Mouse (Mus musculus) right cerebral cortex, postnatal 25 days (tissue): ENCODE results near the gene Adgrb3.
"Not testable (repeated sequence)": the region's sequence is repeated elsewhere in the genome, so short reads cannot be mapped to it uniquely, and the experiment has no call there.

Experiments used
- DNase-seq: peaks from one replicate; pipeline ENCODE4 v3.0.0; 2022

The Adgrb3 gene

GRCm38 (mm10) chr1:25744736-25745135, 84.8 kb downstream of the Adgrb3 start:
- DNase-seq: no peak

GRCm38 (mm10) chr1:25729844-25730243, 99.7 kb downstream of the Adgrb3 start:
- DNase-seq: no peak

DNA sequence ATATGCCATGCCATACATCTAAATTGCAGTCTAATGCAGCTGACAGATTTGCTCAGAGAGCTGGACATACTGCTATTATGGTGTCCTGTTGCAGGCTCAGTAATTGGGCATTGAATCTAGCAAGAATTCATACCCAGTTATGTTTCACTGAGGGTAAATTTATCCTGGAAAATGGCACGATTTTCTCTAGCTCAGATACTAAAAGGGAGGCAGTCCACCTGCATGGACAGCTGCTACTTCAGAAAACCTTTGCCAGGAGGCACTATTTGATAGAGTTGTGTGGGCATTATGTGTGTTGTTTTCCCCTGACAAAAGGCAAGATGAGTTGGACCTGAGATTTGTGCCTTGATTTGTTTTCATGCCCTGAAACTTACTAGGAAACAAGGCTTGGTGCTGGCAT, 118.0 kb downstream of the Adgrb3 start:
- peak; percentile 31 for DNase-seq

DNA sequence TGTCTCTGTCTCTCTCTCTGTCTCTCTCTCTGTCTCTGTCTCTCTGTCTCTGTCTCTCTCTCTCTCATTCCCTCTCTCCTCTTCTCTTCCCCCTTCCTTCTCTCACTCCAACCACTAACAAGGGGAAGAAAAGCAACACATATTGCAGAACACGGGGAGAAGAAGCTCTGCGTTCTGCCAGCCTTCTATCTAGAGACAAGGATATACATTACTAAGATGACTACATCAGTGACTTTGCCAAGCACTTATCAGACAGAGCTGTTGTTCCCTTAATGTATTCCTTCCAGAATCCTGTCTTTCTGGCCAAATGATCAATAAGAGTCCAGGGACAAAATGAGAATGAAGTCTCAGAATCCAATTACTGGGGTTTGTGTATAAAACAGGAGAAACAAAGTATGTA, 123.2 kb downstream of the Adgrb3 start:
- DNase-seq: no peak

GRCm38 (mm10) chr1:25698702-25699250, 130.7 kb downstream of the Adgrb3 start:
- no peak for DNase-seq

- no peak for DNase-seq
Measured at GRCm38 (mm10) chr1:25697179-25697578, 132.3 kb downstream of the Adgrb3 start.

DNA sequence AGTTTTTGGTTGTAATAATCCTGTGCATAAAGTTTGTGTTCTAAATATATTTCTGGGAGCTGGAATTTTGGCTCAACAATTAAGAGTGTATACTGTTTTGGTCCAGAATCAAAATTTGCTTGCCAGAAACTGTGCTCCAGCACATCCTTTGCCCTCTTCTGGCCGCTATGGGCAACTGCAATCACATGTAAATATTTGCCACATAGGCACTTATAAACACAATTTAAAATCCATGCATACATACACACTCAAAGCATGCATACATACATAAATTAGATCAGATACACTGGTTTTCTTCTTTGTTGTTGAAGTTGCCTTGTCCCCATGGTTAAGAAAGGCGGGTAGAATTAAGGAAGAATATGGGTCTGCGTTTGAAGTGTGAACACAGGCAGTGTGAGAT, 132.7 kb downstream of the Adgrb3 start:
- no peak for DNase-seq

DNA sequence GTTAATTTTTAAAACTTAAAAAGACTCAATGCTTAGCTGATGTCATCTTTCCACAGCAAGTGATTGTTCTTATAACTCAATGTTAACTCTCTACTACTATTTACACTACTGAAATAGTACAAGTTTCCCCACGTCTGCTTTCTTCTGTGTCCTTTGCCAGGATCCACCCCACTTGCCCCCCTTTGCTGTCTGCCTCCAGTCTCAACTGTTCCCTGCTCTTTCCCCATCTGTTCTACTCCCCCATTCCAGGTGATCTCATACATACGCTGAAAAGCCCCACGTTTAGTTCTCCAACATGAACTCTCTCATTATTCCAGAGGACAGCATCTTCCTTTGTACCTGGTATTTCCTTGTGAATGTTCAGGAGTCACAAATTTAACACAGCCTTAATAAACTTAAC, 147.4 kb downstream of the Adgrb3 start:
- DNase-seq: peak; percentile 30

DNA sequence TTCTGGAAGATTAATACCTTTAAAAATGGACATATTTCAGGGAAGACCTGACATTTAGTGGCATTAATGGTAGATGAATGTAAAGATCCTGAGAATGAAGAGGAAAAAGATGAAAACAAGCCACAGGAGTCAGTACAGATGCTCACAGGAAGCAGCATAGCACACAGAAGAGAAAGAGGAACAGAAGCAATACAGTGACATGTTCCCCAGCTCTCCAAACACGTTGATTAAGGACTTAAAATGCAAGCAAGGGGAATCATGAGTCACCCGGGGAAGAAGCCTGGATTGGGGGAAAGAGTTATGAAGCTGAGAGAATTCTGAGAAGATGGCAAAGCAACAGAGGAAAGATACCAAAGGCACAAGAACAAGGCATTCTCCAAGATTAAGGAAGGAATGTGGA, 149.9 kb downstream of the Adgrb3 start:
- DNase-seq: no peak

DNA sequence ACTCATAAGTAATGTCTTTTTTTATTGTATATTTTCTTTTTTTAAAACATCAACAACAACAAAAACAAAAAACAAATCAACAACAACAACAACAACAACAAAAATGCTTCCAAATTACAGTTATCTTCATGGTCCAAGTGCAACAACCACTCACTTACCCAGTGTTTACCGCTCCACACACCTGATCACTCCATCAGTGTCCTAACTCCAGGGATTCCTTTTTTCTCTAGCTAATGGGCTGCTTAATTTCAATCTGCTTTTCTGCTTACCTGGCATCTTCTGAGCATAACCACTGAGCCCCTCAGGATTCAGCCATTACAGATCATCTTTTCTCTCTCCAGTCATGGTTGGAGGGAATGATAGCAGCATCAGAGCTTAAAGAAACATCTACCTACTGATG, 176.8 kb downstream of the Adgrb3 start:
- no peak for DNase-seq

GRCm38 (mm10) chr1:25644256-25644655, 185.3 kb downstream of the Adgrb3 start:
- peak; percentile 16 for DNase-seq

DNA sequence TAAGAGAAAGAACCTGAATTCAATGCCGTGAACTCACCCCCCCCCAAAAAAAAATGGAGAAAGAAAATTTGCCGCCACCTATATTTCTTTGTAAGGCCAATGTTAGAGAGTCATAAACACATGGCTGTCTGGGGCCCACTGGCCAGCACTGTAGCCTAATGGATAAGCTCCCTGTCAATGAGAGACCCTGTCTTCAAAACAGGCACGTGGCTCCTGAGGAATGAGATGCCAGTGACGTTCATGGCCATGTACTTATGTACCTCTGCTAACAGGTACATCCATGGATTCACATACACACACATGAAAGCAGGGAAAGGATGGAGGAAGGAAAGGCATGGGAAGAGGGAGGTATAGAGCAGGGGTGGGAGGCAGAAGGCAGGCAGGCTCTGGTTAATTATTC, 208.0 kb downstream of the Adgrb3 start:
- no peak for DNase-seq

DNA sequence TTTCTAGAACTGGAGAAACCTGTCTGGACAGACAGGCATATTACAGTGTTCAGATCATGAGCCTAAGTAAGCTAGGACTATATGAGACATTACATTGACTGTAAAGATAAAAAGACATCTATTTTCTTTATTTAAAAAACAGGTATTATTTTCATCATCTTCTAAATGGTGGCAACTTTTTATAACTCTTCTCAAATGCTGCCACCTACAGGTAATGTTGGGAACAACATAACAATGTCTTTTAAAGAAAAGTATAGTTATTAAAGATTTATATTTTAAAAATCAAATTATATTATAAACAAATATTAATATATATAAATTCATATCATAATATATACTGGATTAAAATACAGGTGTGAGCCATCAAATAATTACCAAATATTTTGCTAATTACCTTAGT, 212.6 kb downstream of the Adgrb3 start:
- no peak for DNase-seq

GRCm38 (mm10) chr1:25610776-25611175, 218.7 kb downstream of the Adgrb3 start:
- DNase-seq: not testable (repeated sequence)

DNA sequence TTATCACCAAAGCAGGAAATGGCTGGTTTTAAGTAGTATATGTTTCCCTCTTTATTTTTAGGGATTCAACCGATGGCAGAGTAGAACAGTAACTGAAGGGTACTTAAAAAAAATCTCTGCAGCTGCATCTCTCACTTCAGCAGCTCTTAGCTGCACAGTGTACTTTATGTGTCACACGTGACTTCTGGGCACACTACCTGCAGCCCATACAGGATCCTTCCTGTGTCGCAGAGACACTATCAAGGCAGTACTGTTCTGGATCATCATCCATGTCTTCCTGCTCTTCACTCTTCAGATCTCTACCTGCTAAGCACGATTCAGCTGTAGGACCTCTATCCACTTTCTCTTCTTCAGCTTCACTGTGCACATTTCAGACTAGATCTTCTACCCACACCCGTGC, 230.6 kb downstream of the Adgrb3 start:
- no peak for DNase-seq

DNA sequence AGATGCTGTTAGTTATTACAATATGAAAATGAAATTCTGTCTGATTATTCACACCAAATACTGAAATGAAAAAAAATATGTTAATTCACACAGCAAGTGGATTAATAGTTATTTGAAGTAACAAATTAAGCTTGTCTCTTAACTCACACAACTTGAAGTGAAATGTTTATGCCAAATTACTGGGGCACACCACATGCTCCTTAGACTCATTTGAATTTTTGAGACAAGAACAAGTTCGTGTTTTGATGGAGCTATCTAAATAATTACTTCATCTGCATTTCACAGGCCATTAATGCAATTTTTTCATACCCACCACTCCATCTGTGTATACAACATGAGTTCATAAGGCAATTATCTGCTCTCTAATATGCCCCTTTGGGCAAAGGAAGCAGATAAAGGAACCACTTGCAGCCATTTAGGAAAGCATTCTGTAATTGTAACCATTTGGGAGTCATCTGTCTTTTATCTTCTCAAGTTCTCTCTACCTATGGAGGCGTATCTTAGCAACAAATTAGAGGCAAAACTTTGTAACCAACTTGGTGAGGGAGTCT, 240.9 kb downstream of the Adgrb3 start:
- no peak for DNase-seq

GRCm38 (mm10) chr1:25581698-25582097, 247.8 kb downstream of the Adgrb3 start:
- DNase-seq: no peak

GRCm38 (mm10) chr1:25577836-25578235, 251.7 kb downstream of the Adgrb3 start:
- no peak for DNase-seq

GRCm38 (mm10) chr1:25576598-25576997, 252.9 kb downstream of the Adgrb3 start:
- no peak for DNase-seq

GRCm38 (mm10) chr1:25568096-25568495, 261.4 kb downstream of the Adgrb3 start:
- no peak for DNase-seq

DNA sequence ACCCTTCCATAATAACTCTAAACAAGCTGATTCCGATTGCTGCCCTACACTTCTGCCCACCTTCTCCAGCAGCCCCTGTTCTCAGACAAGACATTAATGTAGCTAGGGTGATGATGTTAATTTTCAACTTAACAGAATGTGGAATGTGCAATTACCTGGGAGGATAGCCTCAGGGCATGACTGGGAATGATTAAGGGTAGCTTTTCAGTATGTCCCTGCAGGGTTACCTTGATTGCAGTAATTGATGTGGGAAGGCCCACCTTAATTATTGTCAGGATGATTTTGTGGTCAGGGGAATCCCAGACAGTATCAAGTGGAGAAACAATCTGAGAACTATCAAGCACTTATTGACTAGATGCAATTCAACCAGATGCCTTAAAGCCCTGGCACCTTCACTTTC, 283.4 kb downstream of the Adgrb3 start:
- no peak for DNase-seq

DNA sequence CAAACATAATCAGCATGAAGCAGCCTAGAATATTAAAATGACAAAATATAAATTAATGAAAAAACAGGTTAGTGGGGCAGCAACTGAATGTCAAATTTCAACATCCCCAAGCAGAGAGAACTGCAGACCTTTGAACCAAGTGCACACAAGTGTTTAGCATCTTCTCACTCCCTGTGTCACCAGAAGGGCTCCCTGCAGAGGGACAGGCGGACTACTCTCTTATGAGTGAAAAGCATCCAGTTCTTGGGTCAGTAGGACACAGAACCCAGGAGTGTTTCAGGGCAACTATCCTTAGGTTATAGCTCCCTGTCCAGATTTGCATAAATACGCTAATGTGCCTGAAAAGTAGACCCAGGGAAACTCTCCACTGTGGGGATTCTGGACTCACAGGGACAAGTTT, 285.6 kb downstream of the Adgrb3 start:
- DNase-seq: no peak

GRCm38 (mm10) chr1:25542891-25543290, 286.6 kb downstream of the Adgrb3 start:
- no peak for DNase-seq

DNA sequence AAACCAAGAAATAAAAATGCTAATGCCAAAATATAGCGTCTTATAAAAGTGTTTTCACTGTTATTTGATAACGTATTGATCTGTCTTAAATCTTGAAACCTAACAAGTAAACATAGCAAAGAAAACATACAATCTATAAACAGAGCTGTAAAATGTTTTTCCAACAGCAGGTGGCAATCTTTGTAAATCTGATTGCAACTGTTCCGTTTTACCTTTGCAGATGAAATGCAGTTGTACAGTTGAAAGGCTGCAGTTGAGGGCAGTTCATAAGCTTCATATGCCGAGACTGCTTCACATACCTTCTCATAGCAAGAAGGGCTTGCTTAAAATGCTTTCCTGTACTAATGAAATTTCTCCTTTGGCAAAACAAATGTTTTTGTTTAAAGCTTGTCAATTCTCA, 302.5 kb downstream of the Adgrb3 start:
- no peak for DNase-seq

GRCm38 (mm10) chr1:25510321-25511055, 319.0 kb downstream of the Adgrb3 start:
- no peak for DNase-seq
